ENCODE assay signal across 23 mouse cellular contexts in genomic region chr4:46346221-46346620, GRCm38 (mm10). TPM values are rescaled to one million over a fixed set of nuclear protein-coding genes. Genes with fewer than 3 reads are reported as not detected.
A peak's percentile ranks its signal among the peaks of the same experiment; 100 is the strongest.
DNase-seq lines count a peak whose midpoint lies in the region; ATAC-seq lines count a peak whose summit lies in the region.
"Had no signal": no experiment of that assay in that cellular context is flagged by ENCODE, and none has a peak within 500 bp of the region (broad histone marks: within the 10 kb centered on the region; RNA-seq: fewer than 3 reads in every experiment).

No protein-coding gene starts in this region.

- H3K4me3 ChIP-seq in midbrain, embryonic 11.5 days (ENCODE audit: low read depth, low read length), result no peak overlapping the region
- H3K4me3 ChIP-seq in midbrain, embryonic 10.5 days, result no peak overlapping the region
- H3K4me3 ChIP-seq in embryonic facial prominence, embryonic 10.5 days, result peak overlapping the region; percentile 52; the same call in 1 of the 2 replicates
- peak overlapping the region; percentile 43; the same call in 1 of the 2 replicates for H3K4me3 ChIP-seq in embryonic facial prominence, embryonic 14.5 days (ENCODE audit: low read depth, low read length)
- H3K4me3 ChIP-seq: erythroblast, embryonic 14.5 days; forebrain, embryonic 12.5 days had no signal

- peak; percentile 90 for DNase-seq in midbrain, embryonic 11.5 days (ENCODE audit: low spot score, missing footprints)
- DNase-seq in midbrain, embryonic 10.5 days (ENCODE audit: low spot score), result no peak
- DNase-seq in embryonic facial prominence, embryonic 10.5 days (ENCODE audit: low spot score), result no peak
- no peak for DNase-seq in embryonic facial prominence, embryonic 14.5 days (ENCODE audit: low spot score)
- DNase-seq in left cerebral cortex, postnatal 10 days (ENCODE audit: extremely low spot score in 1 of 2, low spot score in 2 of 2), result no peak
- DNase-seq in liver, result no peak
- DNase-seq: adrenal gland, adult 2 months; adrenal gland, postnatal 10 days; adrenal gland, postnatal 25 days; cerebellum, adult 11-12 months; cerebellum, adult 2 months; cerebellum, adult 9-10 months; cerebellum, postnatal 10 days; cerebellum, postnatal 25 days had no signal

- no peak overlapping the region for H3K4me2 ChIP-seq in midbrain, embryonic 11.5 days
- no peak overlapping the region for H3K4me2 ChIP-seq in embryonic facial prominence, embryonic 14.5 days (ENCODE audit: low read depth, low read length)
- H3K4me2 ChIP-seq: forebrain, embryonic 12.5 days had no signal

- ATAC-seq in midbrain, embryonic 11.5 days (ENCODE audit: low FRiP score), result no peak
- ATAC-seq in embryonic facial prominence, embryonic 14.5 days (ENCODE audit: low read depth), result no peak
- ATAC-seq: forebrain, embryonic 14.5 days; forebrain, embryonic 16.5 days had no signal

- WGBS in midbrain, embryonic 11.5 days, result 23% methylated on average over 6 of the region's 6 CpGs
- 20% methylated on average over 6 of the region's 6 CpGs for WGBS in midbrain, embryonic 10.5 days
- 24% methylated on average over 6 of the region's 6 CpGs for WGBS in embryonic facial prominence, embryonic 10.5 days
- 21% methylated on average over 6 of the region's 6 CpGs for WGBS in embryonic facial prominence, embryonic 14.5 days

- no peaks in the 10 kb centered on the region; the same call in 1 of the 2 replicates for H3K9me3 ChIP-seq in midbrain, embryonic 11.5 days (ENCODE audit: control insufficient read depth, low read length)
- no peaks in the 10 kb centered on the region for H3K9me3 ChIP-seq in midbrain, embryonic 10.5 days (replicated peaks)
- H3K9me3 ChIP-seq in embryonic facial prominence, embryonic 10.5 days, result no peaks in the 10 kb centered on the region
- no peaks in the 10 kb centered on the region for H3K9me3 ChIP-seq in embryonic facial prominence, embryonic 14.5 days (ENCODE audit: control insufficient read depth, low read length)
- H3K9me3 ChIP-seq: embryonic facial prominence, embryonic 13.5 days; forebrain, embryonic 12.5 days had no signal

- H3K27ac ChIP-seq in midbrain, embryonic 11.5 days (ENCODE audit: low read depth, low read length), result no peak overlapping the region
- no peak overlapping the region for H3K27ac ChIP-seq in midbrain, embryonic 10.5 days (replicated peaks)
- no peak overlapping the region for H3K27ac ChIP-seq in embryonic facial prominence, embryonic 10.5 days (replicated peaks)
- no peak overlapping the region for H3K27ac ChIP-seq in embryonic facial prominence, embryonic 14.5 days (replicated peaks; ENCODE audit: low read depth, low read length)
- H3K27ac ChIP-seq: embryonic facial prominence, embryonic 13.5 days; forebrain, embryonic 12.5 days had no signal

- peaks cover 98% of the 10 kb centered on the region for H3K27me3 ChIP-seq in midbrain, embryonic 11.5 days (ENCODE audit: control insufficient read depth, insufficient read depth, low read length)
- peaks cover 100% of the 10 kb centered on the region for H3K27me3 ChIP-seq in midbrain, embryonic 10.5 days (ENCODE audit: low read depth, poor library complexity, severe bottlenecking)
- H3K27me3 ChIP-seq in embryonic facial prominence, embryonic 10.5 days (replicated peaks; ENCODE audit: low read depth, poor library complexity, severe bottlenecking), result peaks cover 100% of the 10 kb centered on the region
- H3K27me3 ChIP-seq in embryonic facial prominence, embryonic 14.5 days (replicated peaks; ENCODE audit: control insufficient read depth, insufficient read depth, low read length), result peaks cover 97% of the 10 kb centered on the region

- peaks cover 5% of the 10 kb centered on the region for H3K4me1 ChIP-seq in midbrain, embryonic 11.5 days (ENCODE audit: control insufficient read depth, insufficient read depth, low read length)
- H3K4me1 ChIP-seq in midbrain, embryonic 10.5 days, result peaks cover 34% of the 10 kb centered on the region
- H3K4me1 ChIP-seq in embryonic facial prominence, embryonic 10.5 days, result peaks cover 23% of the 10 kb centered on the region
- H3K4me1 ChIP-seq in embryonic facial prominence, embryonic 14.5 days (ENCODE audit: control insufficient read depth, insufficient read depth, low read length), result no peaks in the 10 kb centered on the region; the same call in 1 of the 2 replicates

- H3K36me3 ChIP-seq in midbrain, embryonic 11.5 days (ENCODE audit: control insufficient read depth, insufficient read depth, low read length), result no peaks in the 10 kb centered on the region
- no peaks in the 10 kb centered on the region for H3K36me3 ChIP-seq in midbrain, embryonic 10.5 days
- H3K36me3 ChIP-seq in embryonic facial prominence, embryonic 10.5 days (replicated peaks), result no peaks in the 10 kb centered on the region
- H3K36me3 ChIP-seq in embryonic facial prominence, embryonic 14.5 days (ENCODE audit: control insufficient read depth, insufficient read depth, low read length), result no peaks in the 10 kb centered on the region
- H3K36me3 ChIP-seq: embryonic facial prominence, embryonic 13.5 days; forebrain, embryonic 12.5 days had no signal

- intact Hi-C loops in left cerebral cortex, postnatal 10 days (cut with DNase I), result loop anchor here (10.0 kb wide), 1 partner anchor 141 kb away; no protein-coding TSS in a partner anchor

- no peak overlapping the region for H3K9ac ChIP-seq in midbrain, embryonic 11.5 days (ENCODE audit: low read length)
- no peak overlapping the region for H3K9ac ChIP-seq in embryonic facial prominence, embryonic 14.5 days (ENCODE audit: low read depth, low read length)
- H3K9ac ChIP-seq: embryonic facial prominence, embryonic 13.5 days; forebrain, embryonic 12.5 days had no signal

RNA-seq across cellular contexts. Expression of gene Foxe1, which starts 2.8 kb away (rescaled TPM):
- polyA plus RNA-seq in midbrain, embryonic 11.5 days (2014; fragmentation: Nextera tagmentation; extraction: Ambion mirVana), result not detected in 2 replicates
- polyA plus RNA-seq in midbrain, embryonic 10.5 days (2016; fragmentation: Nextera tagmentation; extraction: Ambion mirVana), result 0.07 TPM in 1 of 2 replicates, not detected in the other
- polyA plus RNA-seq in embryonic facial prominence, embryonic 10.5 days (2016; fragmentation: Nextera tagmentation; extraction: Ambion mirVana), result 1.7 and 2.3 TPM in 2 replicates
- 1.6 and 1.7 TPM in 2 replicates for polyA plus RNA-seq in embryonic facial prominence, embryonic 14.5 days (2014; fragmentation: Nextera tagmentation; extraction: Ambion mirVana)
- not detected for total RNA-seq in left cerebral cortex, postnatal 10 days (2021)
- total RNA-seq: adrenal gland, adult 2 months; adrenal gland, postnatal 10 days; adrenal gland, postnatal 25 days; adrenal gland, postnatal 4 days had no signal
- polyA plus RNA-seq: C2C12; cerebellum, adult 2 months; cortical plate, adult 2 months; erythroblast, embryonic 14.5 days; forebrain, embryonic 12.5 days; forebrain, embryonic 14.5 days; forebrain, embryonic 16.5 days; frontal cortex, adult 2 months had no signal

RNA-seq across cellular contexts. Expression of gene Trmo, which starts 43.0 kb away (rescaled TPM):
- polyA plus RNA-seq in midbrain, embryonic 11.5 days (2014; fragmentation: Nextera tagmentation; extraction: Ambion mirVana), result 11.9 and 13.8 TPM in 2 replicates
- 10.7 and 12.9 TPM in 2 replicates for polyA plus RNA-seq in midbrain, embryonic 10.5 days (2016; fragmentation: Nextera tagmentation; extraction: Ambion mirVana)
- 12.3 and 12.7 TPM in 2 replicates for polyA plus RNA-seq in embryonic facial prominence, embryonic 10.5 days (2016; fragmentation: Nextera tagmentation; extraction: Ambion mirVana)
- polyA plus RNA-seq in embryonic facial prominence, embryonic 14.5 days (2014; fragmentation: Nextera tagmentation; extraction: Ambion mirVana), result 8.8 and 10.0 TPM in 2 replicates
- 1 to 10 TPM; 3.7 to 4.6 TPM for total RNA-seq in left cerebral cortex, postnatal 10 days (2021)

Comparison
In these comparisons a context has a peak if more than half of its experiments do, and no peak if none do; other contexts are left out.
1. H3K4me3 ChIP-seq: peak in embryonic facial prominence, embryonic 10.5 days (single experiment) and embryonic facial prominence, embryonic 14.5 days (single experiment); none in midbrain, embryonic 11.5 days (single experiment) and midbrain, embryonic 10.5 days (single experiment).